Mouse (Mus musculus) urinary bladder, adult 18-20 months (tissue): Measurements from ENCODE around the gene E330034G19Rik.
A peak's percentile ranks its signal among the peaks of the same experiment; 100 is the strongest.
"Not testable (repeated sequence)": the region's sequence is repeated elsewhere in the genome, so short reads cannot be mapped to it uniquely, and the experiment has no call there.

Experiments
- DNase-seq, 2 experiments: peaks; one replicate each; pipeline ENCODE4 v3.0.0; 2022; ENCODE audit warnings: low spot score in 2 of 2, mixed read lengths in 2 of 2

E330034G19Rik gene

DNA sequence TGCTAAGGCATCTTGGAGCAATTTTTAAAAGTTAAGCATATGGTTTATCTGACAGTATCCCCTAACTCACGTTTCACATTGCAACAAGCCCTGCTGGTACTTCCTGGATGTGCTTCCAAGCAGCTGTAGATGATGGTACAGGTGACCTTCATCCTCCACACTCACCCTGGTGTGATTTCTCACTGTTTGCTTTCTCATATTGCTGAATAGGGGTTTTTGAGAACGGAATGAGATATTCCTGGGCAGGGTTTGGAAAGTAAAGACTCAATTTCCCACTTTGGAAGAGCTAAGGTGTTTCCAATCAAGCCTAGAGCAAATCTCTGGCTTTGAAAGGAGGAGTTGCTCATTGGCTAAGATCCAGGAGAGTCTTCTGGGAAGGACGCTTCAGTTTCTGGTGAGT is at the start of gene E330034G19Rik:
Gene E330034G19Rik, plus strand, starts transcription at position 301 of the 400 bp plus-strand sequence.
- no peak for DNase-seq

DNA sequence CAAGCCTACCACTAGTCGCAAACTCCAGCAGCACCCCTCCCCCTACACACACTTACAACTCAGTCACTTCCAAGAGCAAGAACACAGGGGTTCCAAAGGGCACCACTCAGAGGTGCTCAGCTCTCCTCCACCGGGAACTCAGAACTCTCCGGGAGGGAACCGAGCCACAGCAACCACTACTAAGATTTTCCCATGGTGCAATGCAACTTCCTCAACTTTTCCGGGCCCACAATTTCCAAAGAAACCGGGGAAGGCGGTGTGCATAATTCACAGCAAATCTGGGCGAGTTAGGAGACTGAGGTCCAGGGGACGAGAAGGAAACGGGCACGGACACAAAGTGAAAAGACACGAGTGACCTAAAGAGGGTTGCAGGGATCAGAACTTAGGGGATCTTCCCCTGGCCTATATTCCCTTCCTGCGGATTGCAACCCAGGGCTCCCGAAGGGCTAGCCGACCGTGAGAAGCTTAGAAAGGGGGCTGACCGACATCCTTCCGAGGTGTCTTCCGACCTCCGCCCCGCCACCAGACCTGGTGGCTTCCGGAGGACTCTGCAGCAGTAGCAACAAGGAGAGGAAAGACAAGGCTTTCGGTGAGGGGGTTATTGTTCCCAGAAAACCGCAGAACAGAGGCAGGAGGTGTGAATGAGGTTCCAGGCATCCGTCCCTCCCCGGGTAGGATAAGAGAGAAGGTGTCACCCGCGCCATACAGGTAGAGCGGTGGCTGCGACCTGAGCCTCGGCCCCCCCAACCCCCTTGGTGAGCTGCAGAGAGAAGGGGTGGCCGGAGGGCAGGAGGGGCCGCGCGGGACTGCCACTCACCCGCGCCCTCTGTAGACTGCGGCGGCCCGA is 48.5 kb upstream of the E330034G19Rik start:
- peak in 1 of 2 experiments; percentile 27 for DNase-seq

DNA sequence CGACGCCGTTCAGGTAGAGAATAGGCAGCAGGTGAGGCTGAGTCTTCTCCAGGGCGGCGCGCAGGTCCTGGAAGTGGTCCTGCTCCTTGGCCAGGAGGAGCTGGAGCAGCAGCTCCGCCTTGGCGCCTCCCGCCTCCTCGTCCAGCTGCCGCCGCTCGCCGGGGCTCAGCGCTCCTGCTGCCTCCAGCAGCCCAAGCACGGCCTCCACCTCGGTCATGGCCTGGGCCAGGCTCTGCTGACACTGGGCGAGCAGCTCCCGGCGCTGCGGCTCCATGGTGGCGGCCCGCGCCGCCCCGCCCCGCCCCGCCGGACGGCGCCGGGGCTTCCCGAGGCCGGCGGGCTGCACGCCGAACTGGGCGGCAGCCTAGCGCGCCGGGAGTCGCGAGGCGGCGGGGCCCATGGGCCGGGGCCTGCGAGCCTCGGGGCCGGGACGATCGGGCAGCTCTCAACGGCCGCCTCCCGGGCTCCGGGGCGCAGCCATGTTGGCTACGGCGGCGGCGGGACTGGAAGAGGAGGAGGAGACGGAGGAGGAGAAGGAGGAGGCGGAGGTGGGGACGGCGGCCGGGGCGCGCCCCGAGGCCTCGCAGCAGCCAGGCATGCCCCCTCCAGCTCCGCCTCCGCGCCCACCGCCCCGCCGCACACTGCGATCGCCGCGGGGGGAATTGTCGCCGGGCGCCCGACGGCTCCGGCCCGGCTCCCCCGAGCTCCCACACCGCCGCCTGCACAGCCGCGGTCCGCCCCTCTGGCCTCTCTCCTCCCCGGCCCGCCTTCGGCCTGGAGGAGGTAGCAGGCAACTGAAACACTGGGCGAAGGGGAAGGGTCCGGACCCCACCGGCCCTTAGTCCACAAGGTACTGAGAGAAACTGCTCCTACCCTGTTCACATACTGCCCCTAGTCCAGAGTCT is 47.6 kb upstream of the E330034G19Rik start, which contains the start of gene Dlg5:
Gene Dlg5, minus strand, starts transcription at position 744 of the 905 bp plus-strand sequence.
- peak; percentile 55 to 78 for DNase-seq

DNA sequence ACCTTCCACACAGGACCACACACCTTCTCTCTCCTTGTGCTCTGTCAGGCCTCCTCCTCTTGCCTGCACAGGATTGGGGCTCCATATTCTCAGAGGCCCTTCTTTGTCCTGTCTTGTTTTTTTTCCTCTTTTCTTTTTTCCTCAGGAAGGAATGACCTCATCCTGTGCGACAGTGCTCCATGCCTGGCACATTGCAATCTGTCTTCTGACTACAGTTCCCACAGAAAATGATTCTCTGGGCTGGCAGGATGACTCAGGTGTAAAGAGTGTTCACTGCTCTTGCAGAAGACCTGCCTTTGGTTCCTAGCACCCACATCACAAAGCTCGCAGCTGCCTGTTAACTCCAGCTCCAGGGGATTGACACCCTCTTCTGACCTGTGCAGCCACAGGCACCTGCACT is 43.1 kb upstream of the E330034G19Rik start:
- DNase-seq: no peak

DNA sequence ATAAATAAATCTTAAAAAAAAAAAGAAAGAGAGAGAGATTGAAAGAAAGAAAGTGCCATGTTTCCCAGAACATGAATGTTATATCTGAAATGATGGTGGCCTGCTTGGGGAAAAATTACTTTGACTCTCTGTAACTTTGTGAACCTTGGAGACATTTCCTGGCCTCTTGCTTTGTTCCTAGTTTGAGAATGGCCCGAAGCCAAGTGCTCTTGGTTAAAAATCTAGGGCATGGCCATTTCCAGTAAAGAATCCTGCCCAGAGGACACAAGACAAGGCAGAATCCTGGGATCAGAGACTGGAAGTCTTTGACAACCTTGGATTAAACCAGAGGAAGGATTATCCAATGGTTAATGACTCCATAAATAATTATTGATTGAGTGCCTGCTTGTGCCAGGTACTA is 41.7 kb upstream of the E330034G19Rik start:
- DNase-seq: no peak

DNA sequence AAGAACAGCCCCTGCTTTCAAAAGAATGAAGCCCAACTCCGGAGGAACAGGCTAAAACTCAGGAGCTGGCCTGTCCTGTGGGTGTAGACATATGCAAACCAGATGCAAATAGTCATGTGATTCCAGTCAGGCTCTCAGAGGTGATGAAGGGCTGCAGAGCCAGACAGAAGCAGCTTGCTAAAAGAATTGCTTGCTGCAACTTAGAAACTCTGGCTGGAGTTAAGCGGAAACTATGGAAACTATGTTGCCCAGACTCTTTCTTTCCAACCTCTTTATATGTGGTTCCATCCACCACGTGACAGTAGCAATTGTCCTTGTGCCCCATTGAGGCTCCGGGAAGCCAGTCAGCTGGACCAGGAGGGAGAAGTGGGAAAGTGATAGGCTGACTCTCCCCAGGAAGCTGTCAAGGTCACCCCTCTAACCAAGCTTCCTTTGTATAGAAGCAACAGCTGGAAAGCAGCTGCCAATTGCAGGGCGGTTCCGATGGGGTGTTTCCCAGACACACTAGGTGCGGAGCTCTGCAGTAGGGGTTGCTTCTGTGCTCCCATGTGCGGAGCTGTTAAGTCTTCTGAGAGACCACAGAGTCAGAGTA is 39.3 kb upstream of the E330034G19Rik start:
- DNase-seq: peak in 1 of 2 experiments; percentile 8

DNA sequence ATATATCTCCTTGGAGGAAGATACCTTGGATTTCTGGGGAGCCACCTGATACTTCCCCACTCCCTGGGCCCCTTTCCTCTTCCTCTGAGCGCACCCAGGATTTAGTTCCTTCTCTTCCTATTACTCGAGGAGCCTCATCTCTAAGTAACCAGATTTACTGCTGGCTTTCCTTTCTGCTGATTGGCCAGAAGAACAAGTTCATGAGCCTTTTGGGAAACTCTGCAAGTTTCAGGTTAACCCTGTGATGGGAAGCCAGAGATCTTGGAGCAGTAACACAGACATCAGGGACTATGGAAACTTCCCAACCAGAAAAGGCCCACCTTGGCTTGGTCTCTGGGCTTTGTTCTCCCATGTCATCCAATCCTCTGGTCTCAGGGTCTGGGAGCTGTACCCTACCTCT is 37.1 kb upstream of the E330034G19Rik start:
- DNase-seq: no peak

DNA sequence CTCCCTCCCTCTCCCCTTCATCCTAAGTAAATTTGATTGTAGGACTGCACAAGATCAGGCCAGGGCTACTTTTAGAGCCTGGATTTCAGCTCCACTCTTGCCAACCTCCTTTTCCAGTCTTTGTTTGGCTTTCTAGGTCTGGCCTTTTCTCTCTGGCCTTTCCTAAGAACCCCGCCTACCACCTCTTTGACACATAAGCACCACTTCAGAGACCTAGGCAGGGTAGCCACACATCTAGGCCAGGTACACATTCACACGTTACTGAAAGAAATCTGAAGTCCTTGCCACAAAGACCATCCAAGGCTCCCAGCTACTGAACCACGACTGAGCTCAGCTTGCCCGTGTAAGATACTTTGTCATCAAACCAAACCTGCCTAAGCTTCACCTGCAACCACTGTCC is 32.6 kb upstream of the E330034G19Rik start:
- DNase-seq: no peak

DNA sequence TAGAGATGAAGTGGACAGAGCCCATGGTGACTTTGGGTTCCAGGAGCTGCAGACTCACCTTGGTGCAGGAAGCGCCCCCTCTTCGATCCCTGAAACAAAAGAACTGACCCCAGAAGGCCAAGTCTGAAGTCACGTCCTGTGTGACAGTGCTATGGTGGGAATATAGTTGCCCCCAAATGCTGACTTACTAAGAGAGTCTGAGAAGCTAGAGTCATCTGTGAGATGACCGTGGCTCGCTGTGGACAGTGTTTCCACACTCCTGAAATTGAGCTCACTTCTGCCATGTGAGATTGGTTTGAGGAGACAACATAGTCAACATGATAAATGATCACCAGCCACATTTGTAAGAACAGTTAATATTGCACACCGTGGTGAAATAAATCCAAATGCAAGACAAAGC is 30.6 kb upstream of the E330034G19Rik start:
- no peak for DNase-seq

DNA sequence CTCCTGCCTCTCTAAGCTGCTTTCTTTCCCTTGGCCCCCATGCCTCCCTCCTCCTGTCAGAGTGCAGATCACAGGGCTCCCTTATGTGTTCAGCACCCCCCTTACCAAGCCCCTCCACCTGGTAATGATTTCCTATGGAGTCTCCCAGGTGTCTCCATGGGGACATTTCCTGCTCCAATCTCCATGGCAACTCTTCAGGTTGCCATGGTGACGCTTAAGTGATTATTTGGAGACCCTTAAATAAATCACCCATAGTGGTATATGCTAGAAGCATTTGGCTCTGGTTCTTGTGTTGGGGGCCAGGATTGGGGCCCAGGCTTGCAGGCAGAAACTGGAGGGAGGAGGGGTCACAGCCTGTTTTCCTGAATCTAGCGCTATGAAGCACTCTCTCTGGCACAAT is 30.1 kb upstream of the E330034G19Rik start:
- no peak for DNase-seq

DNA sequence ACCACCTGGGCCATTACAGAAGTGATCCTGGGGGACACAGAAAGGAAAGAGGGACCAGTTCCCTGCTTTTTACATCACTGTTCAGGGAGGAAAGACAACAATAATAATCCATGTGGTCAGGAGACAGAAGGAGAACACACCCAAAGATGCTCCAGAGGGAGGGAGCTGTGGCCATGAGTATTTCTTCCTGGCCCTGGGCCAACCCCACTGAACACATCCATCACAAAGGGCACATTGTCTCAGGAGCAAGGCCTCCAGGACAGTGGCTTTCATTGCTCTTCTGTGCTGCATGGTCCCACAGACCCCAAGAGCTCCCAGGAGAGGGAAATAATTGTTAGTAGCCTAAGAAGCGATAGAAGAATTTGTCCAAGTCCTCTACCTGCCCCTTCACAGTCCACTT is 23.4 kb upstream of the E330034G19Rik start:
- no peak for DNase-seq

DNA sequence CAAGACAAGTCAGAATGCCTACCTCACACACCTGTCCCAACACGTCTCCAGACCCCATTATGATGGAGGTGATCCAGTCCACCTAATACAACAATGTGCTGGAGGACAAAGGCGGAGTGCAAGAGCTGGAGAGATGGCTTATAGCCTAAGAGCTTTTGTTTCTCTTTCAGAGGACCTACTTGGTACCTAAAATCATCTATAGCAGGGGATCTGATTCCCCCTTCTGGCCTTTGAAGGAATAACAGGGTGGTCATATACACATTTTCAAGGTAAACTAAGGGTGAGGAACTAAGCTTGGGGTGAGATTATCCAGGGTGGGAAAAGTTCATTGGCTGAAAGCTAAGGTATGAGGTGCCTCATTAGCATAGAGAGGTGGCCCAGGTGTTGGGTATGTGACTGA is 19.4 kb upstream of the E330034G19Rik start:
- DNase-seq: no peak

DNA sequence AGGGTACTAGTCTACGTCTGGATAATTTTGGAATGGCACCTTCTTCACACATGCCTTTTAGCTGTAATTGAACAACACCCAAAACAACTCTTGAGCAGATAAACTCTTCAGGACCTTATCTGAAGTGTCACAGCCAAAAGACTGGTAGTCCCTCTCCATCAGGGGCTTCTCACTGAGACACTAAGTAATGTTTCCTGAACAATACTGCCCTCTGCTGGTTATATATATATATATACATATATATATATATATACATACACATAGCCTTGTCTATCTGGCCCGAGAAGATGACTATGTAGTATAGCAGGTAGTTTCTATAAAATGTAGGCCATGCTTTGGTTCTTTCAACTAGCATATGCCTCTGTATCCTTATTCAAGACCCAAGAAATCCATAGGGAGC is 17.5 kb upstream of the E330034G19Rik start:
- no peak for DNase-seq

DNA sequence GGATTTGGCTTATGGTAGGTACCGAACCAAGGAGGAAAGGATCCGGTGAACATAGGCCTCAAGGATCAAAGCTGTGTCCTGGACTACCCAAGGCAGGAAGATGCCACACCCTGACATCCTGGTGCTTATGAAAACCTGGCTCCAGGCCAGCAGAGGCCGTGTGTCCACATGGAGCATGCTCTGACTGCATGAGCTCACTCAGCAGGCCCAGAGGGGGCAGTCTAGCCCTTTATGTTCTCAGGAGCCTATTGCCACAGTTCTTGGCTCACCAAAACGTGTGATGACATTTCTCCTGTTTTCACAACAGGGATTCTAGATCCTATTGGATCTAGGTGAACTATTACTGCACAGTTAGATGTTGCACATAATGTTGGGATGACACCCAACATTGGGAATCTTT is 11.7 kb upstream of the E330034G19Rik start:
- DNase-seq: no peak

DNA sequence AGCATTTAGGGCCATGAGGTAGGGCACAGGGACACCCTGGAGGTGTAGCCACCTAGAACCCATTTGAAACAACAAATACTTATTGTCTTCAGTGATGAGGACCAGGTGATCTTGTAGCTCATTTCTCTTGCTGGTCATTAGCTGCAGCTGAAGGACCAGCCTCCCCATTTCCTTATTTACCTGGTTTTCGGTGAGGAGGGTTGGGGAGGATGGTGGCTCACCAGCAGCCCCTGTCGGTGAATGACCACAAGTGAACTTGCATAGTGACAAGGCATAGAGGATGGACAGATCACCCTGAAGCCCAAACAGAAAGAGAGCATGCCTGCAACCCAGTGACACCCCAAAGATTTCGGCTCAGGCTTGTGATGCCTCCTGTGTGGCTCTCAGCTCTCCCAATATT is 10.7 kb upstream of the E330034G19Rik start:
- no peak for DNase-seq

DNA sequence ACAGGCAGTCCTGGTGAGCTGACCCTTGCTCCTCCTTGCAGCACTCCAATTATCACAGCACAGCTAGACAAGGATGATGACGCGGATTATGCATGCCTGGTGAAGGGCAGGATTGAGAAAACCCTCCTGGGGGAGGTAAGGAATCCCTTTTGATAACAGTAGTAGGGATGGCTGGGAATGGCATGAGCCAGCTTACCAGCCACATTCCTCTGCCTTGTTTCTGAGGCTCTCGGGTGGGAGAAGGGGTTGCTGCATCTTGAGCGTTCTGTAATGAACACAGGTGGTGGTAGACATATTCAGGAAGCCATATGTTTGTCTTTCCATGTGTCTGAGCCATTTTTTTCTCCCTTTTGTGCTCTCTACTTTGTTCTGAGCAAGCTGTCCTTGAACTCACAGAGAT is 6.9 kb upstream of the E330034G19Rik start:
- DNase-seq: no peak

DNA sequence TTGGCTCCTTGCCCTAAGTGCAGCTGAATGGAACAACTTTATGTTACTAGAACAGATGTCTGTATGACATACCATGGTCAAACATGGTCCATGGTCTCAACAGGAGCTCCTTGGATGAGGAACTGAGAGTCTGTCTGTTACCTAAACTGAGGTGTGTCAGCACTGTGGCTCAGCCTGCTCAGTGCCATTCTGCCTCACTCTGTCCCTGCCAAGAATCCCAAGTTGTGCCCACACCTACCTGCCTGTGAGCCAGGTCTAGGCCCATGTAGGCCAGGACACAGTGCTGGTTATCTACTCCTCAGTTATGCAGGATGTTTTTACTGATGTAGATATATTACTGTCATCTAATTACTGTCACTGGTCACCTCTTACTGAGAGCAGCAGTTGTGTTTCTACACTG is 2.3 kb upstream of the E330034G19Rik start:
- no peak for DNase-seq

DNA sequence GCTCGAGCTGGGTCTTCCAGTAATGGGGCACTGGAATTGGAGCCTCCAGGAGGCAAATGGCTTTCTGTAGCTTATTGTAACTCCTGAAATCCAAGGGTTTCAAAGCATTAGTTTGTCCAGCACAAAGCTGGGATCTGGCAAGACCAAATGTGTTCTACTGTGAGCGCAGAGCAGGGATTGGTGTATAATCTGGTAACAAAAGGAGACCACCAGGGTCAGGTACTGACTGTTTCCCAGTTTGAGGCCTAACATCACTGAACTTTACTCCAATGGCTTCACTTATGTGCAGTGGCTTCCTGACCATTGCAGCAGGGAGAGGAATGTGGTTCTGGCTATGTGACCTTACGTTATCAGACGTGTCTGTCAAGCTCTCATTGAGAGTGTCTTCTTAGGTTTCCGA is 617 bp downstream of the E330034G19Rik start:
- DNase-seq: no peak

DNA sequence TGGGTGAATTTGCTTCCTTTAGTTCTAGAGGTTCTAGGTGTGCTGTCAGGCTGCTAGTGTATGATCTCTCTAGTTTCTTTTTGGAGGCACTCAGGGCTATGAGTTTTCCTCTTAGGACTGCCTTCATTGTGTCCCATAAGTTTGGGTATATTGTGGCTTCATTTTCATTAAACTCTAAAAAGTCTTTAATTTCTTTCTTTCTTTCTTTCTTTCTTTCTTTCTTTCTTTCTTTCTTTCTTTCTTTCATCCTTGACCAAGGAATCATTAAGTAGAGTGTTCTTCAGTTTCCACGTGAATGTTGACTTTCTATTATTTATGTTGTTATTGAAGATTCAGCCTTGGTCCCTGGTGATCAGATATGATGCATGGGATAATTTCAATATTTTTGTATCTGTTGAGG is 9.1 kb downstream of the E330034G19Rik start:
- DNase-seq: not testable (repeated sequence)

DNA sequence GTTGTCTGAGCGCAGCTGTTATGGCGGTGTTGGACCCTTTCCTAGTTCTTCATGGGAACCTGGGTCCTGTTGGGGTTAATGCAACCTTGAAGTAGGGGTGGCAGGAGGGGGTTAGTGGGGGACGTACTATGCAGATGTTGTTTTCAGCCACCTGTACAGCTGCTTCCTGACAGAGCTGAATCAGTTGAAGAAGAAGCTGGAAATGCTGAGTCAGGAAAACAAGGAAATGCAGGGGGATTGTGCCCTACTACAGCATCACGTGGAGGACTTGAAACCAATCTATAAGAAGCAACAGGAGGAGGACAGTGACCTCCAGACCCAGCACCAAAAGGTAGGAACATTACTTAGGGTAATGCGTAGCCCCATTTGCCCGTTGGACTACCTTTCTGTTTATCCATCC is 13.7 kb downstream of the E330034G19Rik start:
- no peak for DNase-seq

DNA sequence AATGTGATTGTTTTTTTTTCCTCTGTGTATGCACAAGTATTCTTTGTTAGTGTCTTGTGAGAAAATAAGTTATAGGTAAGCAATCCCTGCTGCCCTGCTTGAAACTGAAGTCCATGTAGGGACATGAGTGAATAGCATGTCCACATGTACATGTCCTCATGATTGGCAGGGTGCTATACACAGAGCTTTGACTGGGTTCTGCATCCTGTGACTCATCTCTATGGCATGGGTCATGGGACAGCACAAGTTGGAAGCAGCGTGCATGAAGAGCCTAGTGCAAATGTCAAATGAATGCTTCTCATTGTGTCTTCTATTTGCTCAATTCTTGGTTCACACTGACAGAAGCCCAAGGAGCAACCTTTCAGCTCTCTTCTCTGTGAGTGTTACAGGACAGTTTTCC is 14.1 kb downstream of the E330034G19Rik start:
- no peak for DNase-seq

DNA sequence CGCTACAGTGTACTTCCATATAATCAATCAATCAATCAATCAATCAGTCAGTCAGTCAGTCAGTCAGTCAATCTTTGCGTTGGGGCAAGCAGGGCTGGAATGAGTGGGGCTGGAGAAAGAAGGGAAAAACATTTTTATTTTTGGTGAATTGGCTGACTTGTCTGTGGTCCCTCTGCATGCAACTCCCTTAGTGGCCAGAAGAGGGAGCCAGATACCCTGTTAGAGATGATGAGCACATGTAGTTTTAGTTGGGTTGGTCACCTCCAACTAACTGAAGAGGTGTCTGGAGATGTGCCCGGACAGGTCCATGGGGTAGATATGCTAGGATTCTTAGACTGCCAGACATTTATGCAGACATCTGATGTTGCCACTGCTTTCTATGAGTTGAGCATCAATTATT is 18.1 kb downstream of the E330034G19Rik start:
- DNase-seq: peak; percentile 28 to 37
